Mouse (Mus musculus) limb, embryonic 15.5 days (tissue): ENCODE data around the gene Nectin3. TPM values are rescaled to one million over a fixed set of nuclear protein-coding genes. Genes with fewer than 3 reads are reported as not detected.

Source experiments
- ATAC-seq: fragments of 200-750 bp; cut with Nextera tagmentation; 2 replicates; pipeline ENCODE4 v1.8.0; 2017; ENCODE audit warnings: low read depth, moderate TSS enrichment; ENCODE audit not compliant: insufficient number of reproducible peaks, low FRiP score, low TSS enrichment
- H3K27ac ChIP-seq: fragments of 300-500 bp; sonication (generic); 2 replicates; pipeline ENCODE4 v1.5.1; 2015; ENCODE audit warnings: moderate library complexity, mild to moderate bottlenecking, inconsistent platforms
- H3K27me3 ChIP-seq: fragments of 300-500 bp; sonication (generic); 2 replicates; pipeline ENCODE4 v1.6.1; 2015; ENCODE audit warnings: inconsistent platforms
- H3K36me3 ChIP-seq: fragments of 300-500 bp; sonication (generic); 2 replicates; pipeline ENCODE4 v1.6.1; 2015; ENCODE audit warnings: inconsistent platforms
- H3K4me1 ChIP-seq: fragments of 300-500 bp; sonication (generic); 2 replicates; pipeline ENCODE4 v1.6.1; 2015; ENCODE audit warnings: inconsistent platforms
- H3K4me2 ChIP-seq: fragments of 300-500 bp; sonication (generic); 2 replicates; pipeline ENCODE4 v1.6.1; 2015; ENCODE audit warnings: mild to moderate bottlenecking, inconsistent platforms
- H3K4me3 ChIP-seq: fragments of 300-500 bp; sonication (generic); 2 replicates; pipeline ENCODE4 v1.5.1; 2015; ENCODE audit warnings: mild to moderate bottlenecking, inconsistent platforms
- H3K9ac ChIP-seq: fragments of 300-500 bp; sonication (generic); 2 replicates; pipeline ENCODE4 v1.6.1; 2015; ENCODE audit warnings: inconsistent platforms
- H3K9me3 ChIP-seq: fragments of 300-500 bp; sonication (generic); 2 replicates; pipeline ENCODE4 v1.6.1; 2016; ENCODE audit warnings: inconsistent platforms
- WGBS: fragments of 180-500 bp; shearing (Covaris S2); methylation state at CpG from one replicate; pipeline ENCODE4 v1.1.7; 2015; 5-methylcytosine and 5-hydroxymethylcytosine counted together
- polyA plus RNA-seq: library from polyadenylated mRNA; unstranded; fragments of >200 nt; fragmentation: Nextera tagmentation; extraction: Ambion mirVana; gene quantifications from 2 replicates; pipeline ENCODE4 v1.2.1, GENCODE M21; 2015

Gene Nectin3
- polyA plus RNA-seq, 1 experiment from 2014 or later = 25.7 TPM

DNA sequence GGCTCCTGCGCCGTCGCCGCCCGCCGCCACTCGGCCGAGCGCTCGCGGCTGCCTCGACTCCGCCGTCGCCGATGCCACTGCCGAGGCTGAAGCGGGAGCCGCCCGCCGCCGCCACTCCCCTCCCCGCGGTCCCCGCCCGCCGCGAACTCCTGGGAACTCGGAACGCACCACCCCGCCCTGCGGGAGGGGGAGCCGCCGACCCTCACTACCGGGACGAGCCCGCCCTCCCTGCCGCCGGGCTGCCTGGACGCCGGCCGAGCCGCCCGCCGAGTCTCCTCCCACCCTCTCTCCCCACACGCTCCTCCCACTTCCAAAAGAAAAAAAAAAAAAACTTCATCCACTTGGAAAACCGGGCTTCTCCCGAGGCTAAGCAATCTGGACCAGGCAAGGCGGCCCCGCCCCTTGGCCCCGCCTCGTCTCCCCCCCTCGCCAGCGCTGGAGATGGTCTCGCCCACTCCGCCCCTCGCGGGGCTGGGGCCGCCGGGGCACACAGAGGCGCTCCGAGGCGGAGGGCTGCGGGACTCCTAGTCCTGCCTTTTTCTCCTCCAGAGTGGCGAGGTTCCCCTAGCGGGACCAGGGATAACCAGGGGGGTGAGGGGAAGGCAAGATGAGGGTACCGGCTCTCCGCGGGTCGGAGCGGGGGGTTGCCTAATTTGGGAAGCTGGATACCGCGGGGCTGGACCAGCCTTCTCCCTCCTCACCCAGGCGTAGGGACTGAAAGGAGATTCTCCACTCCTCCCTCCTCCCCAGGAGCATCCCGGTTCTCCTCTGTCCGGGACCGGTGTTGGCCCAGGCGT is 1.2 kb downstream of the Nectin3 start:
- WGBS = under 1% methylated on average over 47 of the region's 78 CpGs
- peak overlapping the region; percentile 87 for H3K4me2 ChIP-seq
- H3K9me3 ChIP-seq = no peaks in the 10 kb centered on the region
- peak overlapping the region; percentile 74 for H3K4me3 ChIP-seq
- H3K4me1 ChIP-seq = peaks cover 12% of the 10 kb centered on the region
- H3K9ac ChIP-seq = peak overlapping the region; percentile 85
- no peaks in the 10 kb centered on the region for H3K36me3 ChIP-seq
- H3K27me3 ChIP-seq = no peaks in the 10 kb centered on the region
- H3K27ac ChIP-seq = peak overlapping the region; percentile 96
- peak; percentile 94 for ATAC-seq

DNA sequence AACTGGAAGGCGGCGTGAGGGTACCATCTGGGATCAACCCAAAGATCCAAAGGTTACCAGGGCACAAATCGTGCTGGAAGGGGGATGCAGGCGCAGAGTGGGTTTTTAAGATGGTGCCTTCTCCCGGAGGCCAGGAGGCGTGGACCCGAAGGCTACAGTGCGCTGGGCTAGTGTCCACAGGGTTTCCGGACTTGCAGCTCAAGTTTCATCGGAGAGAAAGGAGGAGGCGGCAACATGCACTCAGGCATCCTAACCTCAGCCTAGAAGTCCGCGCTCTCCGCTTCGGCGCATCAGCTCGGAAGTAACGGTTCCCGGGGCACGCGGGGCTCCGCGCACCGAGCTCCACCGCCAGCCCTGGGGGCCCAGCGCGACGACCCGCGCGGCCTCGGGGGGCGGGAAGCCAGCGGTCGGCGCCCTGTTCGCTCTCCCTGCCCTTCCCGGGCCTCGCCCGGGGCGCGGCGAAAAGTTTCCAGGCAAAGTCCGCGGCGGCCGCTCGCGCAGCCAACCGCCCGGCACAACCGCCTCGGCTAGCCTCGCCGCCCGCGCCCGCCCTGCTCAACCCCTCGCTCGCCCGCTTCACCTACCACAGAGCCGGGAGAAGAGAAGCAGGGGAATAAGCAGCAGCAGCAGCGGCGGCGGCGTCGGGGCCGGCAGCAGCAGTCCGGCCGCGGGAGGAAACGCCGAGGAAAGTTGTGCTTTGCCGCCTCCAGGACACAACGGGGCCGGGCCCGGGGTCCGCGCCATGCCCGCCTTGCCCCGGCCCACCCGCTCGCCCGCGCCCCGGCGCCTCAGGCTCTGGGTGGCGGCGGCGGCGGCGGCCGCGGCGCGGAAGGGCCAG is 2.1 kb downstream of the Nectin3 start:
- Histone ChIP-seq H3K4me3 (peak overlapping the region; percentile 74), H3K27me3 (no peaks in the 10 kb centered on the region), H3K4me1 (peaks cover 12% of the 10 kb centered on the region), H3K4me2 (peak overlapping the region; percentile 87), H3K27ac (peak overlapping the region; percentile 96), H3K9ac (peak overlapping the region; percentile 85), H3K9me3 (no peaks in the 10 kb centered on the region), H3K36me3 (no peaks in the 10 kb centered on the region)
- WGBS = under 1% methylated on average over 86 of the region's 96 CpGs
- 0 out of 2 replicates have a peak, but pooled peaks have one; percentile 2 for ATAC-seq

GRCm38 (mm10) chr16:46495201-46495600 is 3.1 kb downstream of the Nectin3 start:
- peak overlapping the region; percentile 87 for H3K4me2 ChIP-seq
- peaks cover 12% of the 10 kb centered on the region for H3K4me1 ChIP-seq
- H3K9me3 ChIP-seq = no peaks in the 10 kb centered on the region
- H3K9ac ChIP-seq = no peak overlapping the region
- no peaks in the 10 kb centered on the region for H3K36me3 ChIP-seq
- 32% methylated on average over 3 of the region's 3 CpGs for WGBS
- ATAC-seq = no peak
- peak overlapping the region; percentile 74 for H3K4me3 ChIP-seq
- H3K27me3 ChIP-seq = no peaks in the 10 kb centered on the region
- no peak overlapping the region for H3K27ac ChIP-seq

GRCm38 (mm10) chr16:46487436-46488097 is 10.8 kb downstream of the Nectin3 start:
- Histone ChIP-seq H3K4me3 (no peak overlapping the region), H3K9ac (no peak overlapping the region), H3K4me2 (no peak overlapping the region), H3K9me3 (no peaks in the 10 kb centered on the region), H3K27ac (no peak overlapping the region), H3K4me1 (no peaks in the 10 kb centered on the region), H3K27me3 (no peaks in the 10 kb centered on the region), H3K36me3 (no peaks in the 10 kb centered on the region)
- WGBS = 53% methylated on average over 3 of the region's 3 CpGs
- ATAC-seq = no peak

DNA sequence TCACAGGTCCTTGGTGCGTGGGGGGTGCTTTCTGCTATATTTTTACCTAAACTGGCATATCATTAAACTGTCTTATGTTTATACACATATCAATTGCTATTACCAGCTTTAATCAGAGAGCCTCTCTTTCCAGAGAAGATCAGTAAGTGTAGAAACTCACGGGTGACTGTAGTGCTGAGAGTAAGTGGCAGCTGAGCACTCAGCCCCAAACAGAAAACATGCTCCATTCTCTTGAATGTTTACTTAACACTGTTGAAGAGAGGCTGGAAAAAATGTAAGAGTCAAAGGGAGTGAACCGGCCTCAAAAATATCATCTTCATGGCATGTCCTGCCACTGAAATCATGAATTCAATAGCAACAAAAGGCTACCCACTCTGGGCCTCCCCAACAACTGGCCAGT is 21.0 kb downstream of the Nectin3 start:
- ATAC-seq = no peak
- Histone ChIP-seq H3K4me2 (no peak overlapping the region), H3K36me3 (no peaks in the 10 kb centered on the region), H3K27ac (no peak overlapping the region), H3K4me1 (0 out of 2 replicates have a peak, but pooled peaks cover 2% of the 10 kb centered on the region), H3K9ac (no peak overlapping the region), H3K4me3 (no peak overlapping the region), H3K9me3 (no peaks in the 10 kb centered on the region), H3K27me3 (no peaks in the 10 kb centered on the region)
- WGBS = 87% methylated on average over 3 of the region's 3 CpGs

DNA sequence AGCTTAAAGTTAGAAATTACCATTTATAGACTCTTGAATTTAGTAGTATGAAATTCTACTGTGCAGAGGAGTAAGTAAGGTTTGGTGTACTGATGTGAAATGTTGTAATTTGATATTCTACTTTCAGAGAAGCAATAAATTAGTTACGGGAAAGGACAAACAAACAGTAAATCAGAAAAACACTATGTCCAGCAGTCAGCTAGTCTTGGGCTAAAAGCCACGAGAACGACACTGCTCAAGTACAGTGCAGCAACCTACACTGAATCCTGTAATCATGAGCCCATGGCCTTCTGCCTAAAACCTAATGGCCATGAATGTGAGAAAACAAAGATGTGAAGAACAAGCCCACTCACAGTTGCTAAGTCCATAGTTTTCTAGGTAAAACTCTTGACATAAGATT is 46.9 kb downstream of the Nectin3 start:
- Histone ChIP-seq H3K4me3 (no peak overlapping the region), H3K27ac (no peak overlapping the region), H3K4me2 (no peak overlapping the region), H3K4me1 (no peaks in the 10 kb centered on the region), H3K36me3 (peaks cover 14% of the 10 kb centered on the region), H3K9me3 (no peaks in the 10 kb centered on the region), H3K27me3 (no peaks in the 10 kb centered on the region), H3K9ac (no peak overlapping the region)
- no peak for ATAC-seq
- WGBS = 39% methylated on average over 3 of the region's 3 CpGs

- 89% methylated on average over 6 of the region's 6 CpGs for WGBS
- Histone ChIP-seq H3K27me3 (no peaks in the 10 kb centered on the region), H3K36me3 (peaks cover 10% of the 10 kb centered on the region; the same call in 1 of the 2 replicates), H3K4me2 (no peak overlapping the region), H3K4me3 (no peak overlapping the region), H3K9ac (no peak overlapping the region), H3K27ac (no peak overlapping the region), H3K9me3 (no peaks in the 10 kb centered on the region), H3K4me1 (no peaks in the 10 kb centered on the region)
- ATAC-seq = no peak
Measured at GRCm38 (mm10) chr16:46449013-46449412, 49.3 kb downstream of the Nectin3 start.

DNA sequence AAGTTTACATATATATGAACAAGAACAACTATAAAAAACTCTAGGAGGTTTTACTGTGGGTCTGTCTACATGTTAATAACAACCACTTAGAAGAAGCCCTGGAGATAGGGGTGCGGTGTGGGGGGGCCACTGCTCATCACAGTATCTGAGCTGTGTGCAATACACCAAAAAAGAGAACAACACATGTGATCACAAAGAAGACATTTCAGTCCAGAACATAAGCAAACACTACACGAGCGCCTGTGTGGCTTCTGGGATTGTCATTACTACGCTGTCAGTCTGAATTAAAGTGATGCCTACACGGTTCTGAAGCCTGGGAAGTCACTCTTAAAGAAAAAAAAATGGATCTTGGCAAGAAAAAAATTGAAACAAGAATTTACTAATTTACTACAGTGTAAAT is 67.0 kb downstream of the Nectin3 start:
- no peak overlapping the region for H3K4me2 ChIP-seq
- no peaks in the 10 kb centered on the region for H3K27me3 ChIP-seq
- no peak for ATAC-seq
- no peak overlapping the region for H3K4me3 ChIP-seq
- H3K9me3 ChIP-seq = no peaks in the 10 kb centered on the region
- WGBS = 79% methylated on average over 5 of the region's 5 CpGs
- H3K27ac ChIP-seq = no peak overlapping the region
- no peaks in the 10 kb centered on the region for H3K4me1 ChIP-seq
- no peak overlapping the region for H3K9ac ChIP-seq
- H3K36me3 ChIP-seq = 0 out of 2 replicates have a peak, but pooled peaks cover 7% of the 10 kb centered on the region

DNA sequence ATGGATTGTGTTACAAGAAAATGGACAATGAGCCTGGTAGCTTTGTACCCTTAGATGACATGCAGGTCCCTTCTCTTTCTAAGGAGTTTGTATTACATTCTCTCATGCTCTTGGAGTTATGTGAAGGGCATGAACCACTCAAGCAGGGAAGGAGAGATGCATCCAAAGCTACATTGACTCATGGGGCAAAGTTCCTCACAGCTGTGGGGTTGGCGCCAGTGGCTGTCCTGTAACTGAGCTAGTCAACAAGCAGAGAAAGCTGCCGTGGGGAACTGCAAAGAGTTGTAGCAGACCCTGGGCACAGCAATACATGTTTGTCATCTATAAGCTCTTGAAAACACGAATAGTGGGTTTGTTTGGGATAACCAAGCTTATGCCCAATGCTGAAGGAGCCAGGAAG is 82.1 kb downstream of the Nectin3 start:
- no peak overlapping the region for H3K27ac ChIP-seq
- no peak overlapping the region for H3K4me3 ChIP-seq
- H3K27me3 ChIP-seq = no peaks in the 10 kb centered on the region
- no peaks in the 10 kb centered on the region for H3K9me3 ChIP-seq
- H3K36me3 ChIP-seq = 0 out of 2 replicates have a peak, but pooled peaks cover 3% of the 10 kb centered on the region
- H3K4me2 ChIP-seq = no peak overlapping the region
- no peak overlapping the region for H3K9ac ChIP-seq
- no peaks in the 10 kb centered on the region for H3K4me1 ChIP-seq
- ATAC-seq = no peak
- WGBS = 90% methylated on average over 3 of the region's 3 CpGs

GRCm38 (mm10) chr16:46410739-46411057 is 87.6 kb downstream of the Nectin3 start:
- no peak for ATAC-seq
- Histone ChIP-seq H3K27me3 (no peaks in the 10 kb centered on the region), H3K27ac (no peak overlapping the region), H3K4me1 (no peaks in the 10 kb centered on the region), H3K36me3 (no peaks in the 10 kb centered on the region), H3K4me3 (no peak overlapping the region), H3K9ac (no peak overlapping the region), H3K4me2 (no peak overlapping the region), H3K9me3 (no peaks in the 10 kb centered on the region)
- WGBS = 57% methylated on average over 3 of the region's 3 CpGs

GRCm38 (mm10) chr16:46410053-46410738 is 88.1 kb downstream of the Nectin3 start:
- WGBS = 64% methylated on average over 6 of the region's 6 CpGs
- Histone ChIP-seq H3K4me3 (no peak overlapping the region), H3K4me2 (no peak overlapping the region), H3K36me3 (no peaks in the 10 kb centered on the region), H3K9ac (no peak overlapping the region), H3K27me3 (no peaks in the 10 kb centered on the region), H3K4me1 (no peaks in the 10 kb centered on the region), H3K27ac (no peak overlapping the region), H3K9me3 (no peaks in the 10 kb centered on the region)
- ATAC-seq = no peak
